Mouse (Mus musculus) ES-Bruce4 (cell line): Measurements from ENCODE around the gene Prickle2.

Experiments
- CTCF ChIP-seq: IDR thresholded peaks from one replicate; pipeline ENCODE4 v1.8.1; 2011; ENCODE audit warnings: low read depth, low read length
- EP300 ChIP-seq: IDR thresholded peaks from 2 replicates; pipeline ENCODE4 v1.6.1; 2011; ENCODE audit warnings: low read depth, low read length; ENCODE audit not compliant: insufficient read depth
- POLR2A ChIP-seq: IDR thresholded peaks from one replicate; pipeline ENCODE4 v1.8.1; 2011; ENCODE audit warnings: low read length; ENCODE audit not compliant: insufficient read depth

GRCm38 (mm10) chr6:92697807-92698206, 8.1 kb downstream of the Prickle2 start:
- no peak for TF ChIP-seq CTCF
- TF ChIP-seq EP300 = no peak
- TF ChIP-seq POLR2A = no peak
